ENCODE assay signal across 8 mouse cellular contexts in the genomic region with DNA sequence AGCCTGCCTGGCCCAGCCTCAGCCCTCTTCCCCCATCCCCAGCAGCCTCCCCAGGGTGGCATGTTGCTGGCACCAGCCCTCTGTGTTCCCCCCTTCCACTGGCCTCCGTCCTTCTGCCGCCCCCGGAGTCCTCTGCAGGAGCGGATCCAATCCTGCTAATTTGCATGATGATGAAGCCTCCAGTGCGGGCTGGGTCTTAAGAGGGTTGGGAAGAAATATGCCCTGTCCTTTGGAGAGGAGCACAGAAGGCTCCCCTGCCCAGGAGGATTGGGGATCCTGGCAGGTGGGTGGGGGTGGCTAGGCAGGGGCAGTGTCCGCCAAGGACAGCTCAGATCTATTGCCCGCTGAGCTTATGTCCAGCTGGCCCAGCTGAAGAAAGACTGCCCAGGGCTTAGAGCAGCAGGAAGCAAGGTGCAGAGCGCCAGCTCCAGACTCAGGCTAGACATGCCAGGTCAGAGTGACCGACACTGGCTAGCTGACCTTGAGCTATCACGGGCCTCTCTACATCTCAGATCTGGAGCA.
DNase-seq lines count a peak whose midpoint lies in the region; ATAC-seq and TF ChIP-seq lines count a peak whose summit lies in the region.

No protein-coding gene starts in this region.

- TF ChIP-seq EP300 in heart, postnatal 0 days (IDR thresholded peaks at IDR 0.05; ENCODE audit: low read depth) = no peak
- no peak for TF ChIP-seq EP300 in heart, adult 2 months (IDR thresholded peaks at IDR 0.05; ENCODE audit: insufficient read depth, low read depth, low read length)
- no peak for TF ChIP-seq EP300 in stomach, postnatal 0 days (optimal IDR thresholded peaks at IDR 0.05)

- no peak overlapping the region for H3K4me2 ChIP-seq in heart, postnatal 0 days (ENCODE audit: low read depth, low read length)
- no peak overlapping the region for H3K4me2 ChIP-seq in embryonic facial prominence, embryonic 15.5 days (replicated peaks)
- H3K4me2 ChIP-seq in limb, embryonic 12.5 days = no peak overlapping the region
- H3K4me2 ChIP-seq in stomach, postnatal 0 days (replicated peaks; ENCODE audit: low read depth) = 0 out of 2 replicates have a peak overlapping the region, but pooled peaks have one; percentile 5
- H3K4me2 ChIP-seq in kidney, embryonic 14.5 days (replicated peaks; ENCODE audit: low read depth, low read length) = no peak overlapping the region

- DNase-seq in heart, postnatal 0 days (ENCODE audit: low spot score) = no peak
- no peak for DNase-seq in heart, adult 2 months
- DNase-seq in Muller cell, postnatal 12 days (ENCODE audit: inconsistent ontology term) = peak; percentile 85
- no peak for DNase-seq in stomach, postnatal 0 days (ENCODE audit: low spot score)
- no peak for DNase-seq in urinary bladder, adult 2 months (ENCODE audit: low spot score)

- no peaks in the 10 kb centered on the region for H3K9me3 ChIP-seq in heart, postnatal 0 days (replicated peaks; ENCODE audit: control insufficient read depth, low read length)
- H3K9me3 ChIP-seq in embryonic facial prominence, embryonic 15.5 days (replicated peaks) = no peaks in the 10 kb centered on the region
- H3K9me3 ChIP-seq in limb, embryonic 12.5 days = no peaks in the 10 kb centered on the region
- no peaks in the 10 kb centered on the region for H3K9me3 ChIP-seq in stomach, postnatal 0 days (ENCODE audit: control insufficient read depth, low read length)
- H3K9me3 ChIP-seq in kidney, embryonic 14.5 days (ENCODE audit: control insufficient read depth, low read length) = no peaks in the 10 kb centered on the region

- 30% methylated on average over 10 of the region's 10 CpGs for WGBS in heart, postnatal 0 days
- 48% methylated on average over 10 of the region's 10 CpGs for WGBS in heart, adult 2 months
- WGBS in embryonic facial prominence, embryonic 15.5 days = 28% methylated on average over 10 of the region's 10 CpGs
- WGBS in limb, embryonic 12.5 days = 41% methylated on average over 10 of the region's 10 CpGs
- 38% methylated on average over 10 of the region's 10 CpGs for WGBS in stomach, postnatal 0 days
- WGBS in kidney, embryonic 14.5 days = 35% methylated on average over 10 of the region's 10 CpGs

- 0 out of 2 replicates have a peak, but pooled peaks have one; percentile 18 for ATAC-seq in heart, postnatal 0 days (ENCODE audit: insufficient read depth, low read depth)
- ATAC-seq in embryonic facial prominence, embryonic 15.5 days (ENCODE audit: insufficient number of reproducible peaks, low FRiP score, low TSS enrichment, low read depth) = peak; percentile 74
- no peak for ATAC-seq in limb, embryonic 12.5 days (ENCODE audit: insufficient number of reproducible peaks, insufficient read depth, low FRiP score, low TSS enrichment, low read depth)
- peak; percentile 49; the same call in 1 of the 2 replicates for ATAC-seq in stomach, postnatal 0 days (ENCODE audit: low FRiP score, low TSS enrichment)
- no peak; the same call in 1 of the 2 replicates for ATAC-seq in kidney, embryonic 14.5 days (ENCODE audit: low FRiP score, low TSS enrichment)

- TF ChIP-seq POLR2A in heart, adult 2 months (IDR thresholded peaks at IDR 0.05; ENCODE audit: insufficient read depth, low read depth, low read length) = no peak

- no peaks in the 10 kb centered on the region; the same call in 1 of the 2 replicates for H3K27me3 ChIP-seq in heart, postnatal 0 days (ENCODE audit: control insufficient read depth, insufficient read depth, low read length)
- no peaks in the 10 kb centered on the region for H3K27me3 ChIP-seq in heart, adult 2 months (ENCODE audit: control insufficient read depth, insufficient read depth, low read length)
- no peaks in the 10 kb centered on the region for H3K27me3 ChIP-seq in embryonic facial prominence, embryonic 15.5 days
- H3K27me3 ChIP-seq in limb, embryonic 12.5 days = no peaks in the 10 kb centered on the region
- no peaks in the 10 kb centered on the region for H3K27me3 ChIP-seq in stomach, postnatal 0 days (ENCODE audit: control insufficient read depth, insufficient read depth, low read length)
- no peaks in the 10 kb centered on the region for H3K27me3 ChIP-seq in kidney, embryonic 14.5 days (ENCODE audit: control insufficient read depth, insufficient read depth, low read length)

- no peak overlapping the region for H3K4me3 ChIP-seq in heart, postnatal 0 days (ENCODE audit: low read depth, low read length)
- no peak overlapping the region for H3K4me3 ChIP-seq in heart, adult 2 months
- no peak overlapping the region for H3K4me3 ChIP-seq in embryonic facial prominence, embryonic 15.5 days (replicated peaks)
- H3K4me3 ChIP-seq in limb, embryonic 12.5 days (replicated peaks) = no peak overlapping the region
- H3K4me3 ChIP-seq in stomach, postnatal 0 days (ENCODE audit: low read depth, low read length) = no peak overlapping the region
- H3K4me3 ChIP-seq in kidney, embryonic 14.5 days (ENCODE audit: low read length) = no peak overlapping the region

- no peak overlapping the region for H3K27ac ChIP-seq in heart, postnatal 0 days (ENCODE audit: low read depth)
- no peak overlapping the region for H3K27ac ChIP-seq in heart, adult 2 months
- H3K27ac ChIP-seq in embryonic facial prominence, embryonic 15.5 days (replicated peaks) = peak overlapping the region; percentile 13; the same call in 1 of the 2 replicates
- no peak overlapping the region for H3K27ac ChIP-seq in limb, embryonic 12.5 days
- no peak overlapping the region; the same call in 1 of the 2 replicates for H3K27ac ChIP-seq in stomach, postnatal 0 days (replicated peaks)
- H3K27ac ChIP-seq in kidney, embryonic 14.5 days (ENCODE audit: low read depth, low read length) = no peak overlapping the region

- no peak overlapping the region for H3K9ac ChIP-seq in heart, postnatal 0 days (replicated peaks; ENCODE audit: low read depth, low read length)
- no peak overlapping the region for H3K9ac ChIP-seq in heart, adult 2 months (ENCODE audit: low read depth, low read length)
- no peak overlapping the region for H3K9ac ChIP-seq in embryonic facial prominence, embryonic 15.5 days
- 0 out of 2 replicates have a peak overlapping the region, but pooled peaks have one; percentile 3 for H3K9ac ChIP-seq in limb, embryonic 12.5 days (replicated peaks)
- no peak overlapping the region for H3K9ac ChIP-seq in stomach, postnatal 0 days (ENCODE audit: low read length)
- no peak overlapping the region for H3K9ac ChIP-seq in kidney, embryonic 14.5 days (ENCODE audit: low read depth, low read length)

- no peak for TF ChIP-seq CTCF in heart, postnatal 0 days (IDR thresholded peaks at IDR 0.05; ENCODE audit: low read depth)
- no peak for TF ChIP-seq CTCF in heart, adult 2 months (IDR thresholded peaks at IDR 0.05)
- no peak for TF ChIP-seq CTCF in stomach, postnatal 0 days (IDR thresholded peaks at IDR 0.05; ENCODE audit: low read depth)

- no peaks in the 10 kb centered on the region for H3K36me3 ChIP-seq in heart, postnatal 0 days (replicated peaks; ENCODE audit: control insufficient read depth, insufficient read depth, low read length)
- no peaks in the 10 kb centered on the region for H3K36me3 ChIP-seq in heart, adult 2 months (ENCODE audit: control insufficient read depth, insufficient read depth, low read length)
- no peaks in the 10 kb centered on the region for H3K36me3 ChIP-seq in embryonic facial prominence, embryonic 15.5 days
- H3K36me3 ChIP-seq in limb, embryonic 12.5 days = 0 out of 2 replicates have a peak, but pooled peaks cover 3% of the 10 kb centered on the region
- H3K36me3 ChIP-seq in stomach, postnatal 0 days (ENCODE audit: control insufficient read depth, insufficient read depth, low read length) = no peaks in the 10 kb centered on the region
- H3K36me3 ChIP-seq in kidney, embryonic 14.5 days (ENCODE audit: control insufficient read depth, insufficient read depth, low read length) = no peaks in the 10 kb centered on the region

- intact Hi-C loops in heart, adult 2 months (cut with DNase I) = no loop called here

- H3K79me2 ChIP-seq in heart, adult 2 months (replicated peaks; ENCODE audit: control insufficient read depth, insufficient read depth, low read length) = no peaks in the 10 kb centered on the region

- no peaks in the 10 kb centered on the region; the same call in 1 of the 2 replicates for H3K4me1 ChIP-seq in heart, postnatal 0 days (ENCODE audit: control insufficient read depth, insufficient read depth)
- peaks cover 4% of the 10 kb centered on the region for H3K4me1 ChIP-seq in heart, adult 2 months (ENCODE audit: control insufficient read depth, insufficient read depth, low read length)
- peaks cover 28% of the 10 kb centered on the region for H3K4me1 ChIP-seq in embryonic facial prominence, embryonic 15.5 days
- peaks cover 35% of the 10 kb centered on the region for H3K4me1 ChIP-seq in limb, embryonic 12.5 days (replicated peaks)
- H3K4me1 ChIP-seq in stomach, postnatal 0 days (replicated peaks; ENCODE audit: control insufficient read depth, insufficient read depth) = no peaks in the 10 kb centered on the region
- H3K4me1 ChIP-seq in kidney, embryonic 14.5 days (ENCODE audit: control insufficient read depth, insufficient read depth, low read length) = peaks cover 11% of the 10 kb centered on the region; the same call in 1 of the 2 replicates

Comparison
In these comparisons a context has a peak if more than half of its experiments do, and no peak if none do; other contexts are left out.
1. ATAC-seq: peak in heart, postnatal 0 days (single experiment), embryonic facial prominence, embryonic 15.5 days (single experiment) and stomach, postnatal 0 days (single experiment); none in limb, embryonic 12.5 days (single experiment) and kidney, embryonic 14.5 days (single experiment).